Mouse (Mus musculus): ENCODE data around the gene Ccm2l. TPM values are rescaled to one million over a fixed set of nuclear protein-coding genes. Genes with fewer than 3 reads are reported as not detected.

The Ccm2l gene
- polyA plus RNA-seq, 1 experiment from 2014 or later = 2.0 TPM

DNA sequence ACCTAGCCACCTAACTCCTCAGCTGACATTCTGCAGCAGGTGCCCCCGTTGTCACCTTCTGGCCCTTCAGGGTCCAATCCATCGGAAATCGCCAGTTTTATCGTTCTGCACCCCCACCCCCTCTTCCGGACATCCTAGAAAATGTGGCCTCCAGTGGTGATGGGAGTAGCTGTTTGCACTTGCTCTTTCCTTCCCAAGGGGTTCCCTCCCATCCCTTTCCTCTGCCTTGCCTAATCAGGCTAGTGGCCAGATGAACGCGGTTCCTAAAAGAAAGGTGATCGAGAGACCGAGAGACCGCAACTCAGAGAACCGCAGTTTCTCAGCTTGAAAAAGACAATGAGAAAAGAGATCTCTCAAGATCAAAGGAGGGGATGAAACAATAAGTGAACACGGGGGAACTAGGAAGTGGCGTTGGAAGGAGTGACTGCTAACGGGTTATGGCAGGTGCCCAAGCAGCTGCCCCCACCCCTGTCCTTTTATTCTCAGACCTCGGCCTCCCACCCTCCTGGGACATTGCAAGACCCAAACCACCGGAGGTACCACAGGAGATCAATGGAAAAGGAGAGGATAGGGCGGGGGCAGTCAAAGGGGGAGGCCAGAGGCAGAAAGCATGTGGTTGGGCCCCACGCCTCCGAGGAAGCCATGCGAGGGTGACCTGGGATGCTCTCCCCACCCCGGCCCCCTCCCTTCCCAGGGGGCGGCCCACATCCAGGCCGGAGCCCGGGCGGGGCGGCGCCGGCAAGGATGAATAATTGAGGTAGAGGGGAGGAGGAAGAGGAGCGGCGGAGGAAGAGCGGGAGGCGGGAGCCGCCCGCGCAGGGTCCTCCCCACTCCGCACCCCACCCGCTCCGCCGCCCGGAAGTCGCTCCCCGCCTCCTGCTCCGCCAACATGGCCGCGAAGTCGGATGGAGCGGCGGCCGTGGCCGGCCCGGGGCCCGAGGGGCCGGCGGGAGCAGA lies 34.4 kb upstream of the Ccm2l start, which contains the start of gene Xkr7:
Xkr7 (plus strand) TSS at position 727 of the 957 bp plus-strand sequence.
- ATAC-seq (replicated peaks; ENCODE audit: low FRiP score) (no peak), DNase-seq (ENCODE audit: low spot score) (no peak)
- H3K9ac ChIP-seq (ENCODE audit: low read depth, low read length) = no peak within 1 kb of the TSS
- 3% methylated on average over 45 of the region's 54 CpGs for WGBS
- H3K4me1 ChIP-seq (replicated peaks; ENCODE audit: control insufficient read depth, insufficient read depth, low read length) = peaks cover 5% of the 10 kb centered on the region; the same call in 1 of the 2 replicates
- no peaks in the 10 kb centered on the region for H3K9me3 ChIP-seq (ENCODE audit: control insufficient read depth, low read length)
- H3K4me3 ChIP-seq (ENCODE audit: low read depth, low read length) = peak within 1 kb of the TSS; percentile 46
- H3K27ac ChIP-seq (ENCODE audit: low read depth, low read length) = no peak within 1 kb of the TSS
- H3K36me3 ChIP-seq (ENCODE audit: control insufficient read depth, insufficient read depth, low read length) = no peaks in the 10 kb centered on the region
- H3K4me2 ChIP-seq = peak within 1 kb of the TSS; percentile 84
- peaks cover 60% of the 10 kb centered on the region for H3K27me3 ChIP-seq (replicated peaks; ENCODE audit: control insufficient read depth, insufficient read depth, low read length)

DNA sequence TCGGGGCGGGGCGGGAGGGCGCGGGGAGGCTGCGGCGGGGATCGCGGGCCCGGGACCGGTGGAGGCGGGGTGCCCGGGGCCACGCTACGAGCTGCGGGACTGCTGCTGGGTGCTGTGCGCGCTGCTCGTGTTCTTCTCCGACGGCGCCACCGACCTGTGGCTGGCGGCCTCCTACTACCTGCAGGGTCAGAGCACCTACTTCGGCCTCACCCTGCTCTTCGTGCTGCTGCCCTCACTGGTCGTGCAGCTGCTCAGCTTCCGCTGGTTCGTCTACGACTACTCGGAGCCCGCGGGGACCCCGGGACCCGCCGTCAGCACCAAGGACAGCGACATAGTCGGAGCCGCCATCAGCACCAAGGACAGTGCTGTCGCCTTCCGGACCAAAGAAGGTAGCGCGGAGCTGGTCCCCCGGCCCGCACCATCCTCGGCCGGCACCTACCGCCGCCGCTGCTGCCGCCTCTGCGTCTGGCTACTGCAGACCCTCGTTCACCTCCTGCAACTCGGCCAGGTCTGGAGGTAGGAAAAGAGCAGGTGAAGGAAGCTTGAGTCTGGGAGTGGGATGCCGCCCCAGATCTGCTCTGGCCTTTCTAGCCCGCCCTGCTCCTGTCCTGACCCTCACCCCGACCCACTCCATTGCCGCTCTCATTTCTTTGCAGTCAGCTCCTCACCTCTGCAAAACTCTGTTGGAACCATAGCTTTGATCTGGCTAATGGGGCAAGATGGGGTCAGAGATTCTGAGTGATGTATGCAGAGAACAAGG lies 33.5 kb upstream of the Ccm2l start:
- ATAC-seq (replicated peaks; ENCODE audit: low FRiP score) = peak; percentile 45; the same call in 1 of the 2 replicates

DNA sequence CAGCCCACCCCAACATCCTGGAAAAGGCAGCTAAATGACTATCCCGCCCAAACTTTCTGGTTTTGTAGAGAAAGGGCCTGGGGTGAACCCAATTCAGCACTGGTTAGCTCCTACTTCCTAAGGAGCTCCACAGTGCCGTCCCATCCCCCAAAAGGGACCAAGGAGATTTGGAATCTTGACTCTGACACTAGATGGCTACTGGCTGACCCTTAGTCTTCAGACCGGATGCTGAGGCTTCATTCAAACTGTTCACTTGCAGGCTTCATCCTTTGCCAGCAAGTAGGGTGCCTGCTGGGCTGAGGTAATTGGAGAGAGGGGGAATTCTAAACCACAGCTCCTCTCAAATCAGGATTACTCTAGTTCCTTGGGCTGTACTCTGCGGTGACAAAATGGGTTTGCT lies 32.8 kb upstream of the Ccm2l start:
- Histone ChIP-seq H3K27me3 (replicated peaks; ENCODE audit: control insufficient read depth, insufficient read depth, low read length) (peaks cover 60% of the 10 kb centered on the region), H3K4me2 (no peak overlapping the region), H3K9ac (ENCODE audit: low read depth, low read length) (no peak overlapping the region), H3K9me3 (ENCODE audit: control insufficient read depth, low read length) (no peaks in the 10 kb centered on the region), H3K4me3 (ENCODE audit: low read depth, low read length) (no peak overlapping the region), H3K27ac (ENCODE audit: low read depth, low read length) (no peak overlapping the region), H3K36me3 (ENCODE audit: control insufficient read depth, insufficient read depth, low read length) (no peaks in the 10 kb centered on the region), H3K4me1 (replicated peaks; ENCODE audit: control insufficient read depth, insufficient read depth, low read length) (peaks cover 5% of the 10 kb centered on the region; the same call in 1 of the 2 replicates)
- 18% methylated on average over 4 of the region's 4 CpGs for WGBS
- no peak for ATAC-seq (replicated peaks; ENCODE audit: low FRiP score)
- DNase-seq (ENCODE audit: low spot score) = no peak

More for the DNA sequence above, 33.5 kb upstream of the Ccm2l start:
- Histone ChIP-seq H3K36me3 (ENCODE audit: control insufficient read depth, insufficient read depth, low read length) (no peaks in the 10 kb centered on the region), H3K9ac (ENCODE audit: low read depth, low read length) (no peak overlapping the region), H3K27ac (ENCODE audit: low read depth, low read length) (no peak overlapping the region), H3K4me2 (peak overlapping the region; percentile 84), H3K4me1 (replicated peaks; ENCODE audit: control insufficient read depth, insufficient read depth, low read length) (peaks cover 5% of the 10 kb centered on the region; the same call in 1 of the 2 replicates), H3K4me3 (ENCODE audit: low read depth, low read length) (peak overlapping the region; percentile 46), H3K27me3 (replicated peaks; ENCODE audit: control insufficient read depth, insufficient read depth, low read length) (peaks cover 59% of the 10 kb centered on the region), H3K9me3 (ENCODE audit: control insufficient read depth, low read length) (no peaks in the 10 kb centered on the region)
- peak; percentile 91 for DNase-seq (ENCODE audit: low spot score)
- 3% methylated on average over 54 of the region's 58 CpGs for WGBS

DNA sequence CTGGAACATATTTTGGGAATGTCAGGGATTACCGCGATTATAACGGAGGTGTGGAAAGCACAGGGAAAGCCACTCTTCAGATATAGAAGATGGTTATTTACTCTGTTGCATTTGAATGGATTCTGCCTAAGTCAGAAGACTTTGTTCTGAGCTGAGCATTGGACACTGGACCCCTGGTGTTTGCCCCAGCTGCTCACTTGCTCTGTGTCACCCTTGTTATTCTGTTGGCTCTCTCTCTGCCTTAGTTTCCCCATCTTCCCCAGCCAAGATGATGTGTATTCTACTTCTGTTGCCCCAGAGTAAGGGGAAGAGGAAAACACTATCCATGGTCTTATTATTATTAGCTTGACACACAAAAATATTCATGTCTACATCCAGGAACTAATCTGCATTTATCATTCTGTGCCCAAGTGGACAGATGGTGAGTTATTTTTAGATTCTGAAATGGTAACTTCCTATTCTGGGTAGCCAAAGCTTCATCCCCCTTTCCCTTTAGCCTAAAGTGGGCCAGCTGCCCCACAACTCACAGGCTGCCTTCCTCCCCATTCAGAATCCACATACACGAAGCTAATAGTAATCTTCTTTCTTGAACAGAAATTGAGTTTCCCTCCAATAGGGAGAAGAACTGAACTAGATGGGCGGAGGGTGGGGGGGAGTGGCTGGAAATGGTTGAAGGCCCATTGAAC lies 32.1 kb upstream of the Ccm2l start:
- ATAC-seq (replicated peaks; ENCODE audit: low FRiP score) (no peak), DNase-seq (ENCODE audit: low spot score) (no peak)
- 61% methylated on average over 5 of the region's 5 CpGs for WGBS
- no peaks in the 10 kb centered on the region for H3K9me3 ChIP-seq (ENCODE audit: control insufficient read depth, low read length)
- H3K9ac ChIP-seq (ENCODE audit: low read depth, low read length) = no peak overlapping the region
- H3K27me3 ChIP-seq (replicated peaks; ENCODE audit: control insufficient read depth, insufficient read depth, low read length) = peaks cover 61% of the 10 kb centered on the region
- H3K4me1 ChIP-seq (replicated peaks; ENCODE audit: control insufficient read depth, insufficient read depth, low read length) = peaks cover 5% of the 10 kb centered on the region; the same call in 1 of the 2 replicates
- no peak overlapping the region for H3K27ac ChIP-seq (ENCODE audit: low read depth, low read length)
- H3K4me2 ChIP-seq = no peak overlapping the region
- H3K4me3 ChIP-seq (ENCODE audit: low read depth, low read length) = no peak overlapping the region
- no peaks in the 10 kb centered on the region for H3K36me3 ChIP-seq (ENCODE audit: control insufficient read depth, insufficient read depth, low read length)

- WGBS = 11% methylated on average over 2 of the region's 2 CpGs
- peaks cover 36% of the 10 kb centered on the region for H3K27me3 ChIP-seq (replicated peaks; ENCODE audit: control insufficient read depth, insufficient read depth, low read length)
These were observed 29.1 kb upstream of the Ccm2l start for GRCm38 (mm10) chr2:153036690-153037089.

DNA sequence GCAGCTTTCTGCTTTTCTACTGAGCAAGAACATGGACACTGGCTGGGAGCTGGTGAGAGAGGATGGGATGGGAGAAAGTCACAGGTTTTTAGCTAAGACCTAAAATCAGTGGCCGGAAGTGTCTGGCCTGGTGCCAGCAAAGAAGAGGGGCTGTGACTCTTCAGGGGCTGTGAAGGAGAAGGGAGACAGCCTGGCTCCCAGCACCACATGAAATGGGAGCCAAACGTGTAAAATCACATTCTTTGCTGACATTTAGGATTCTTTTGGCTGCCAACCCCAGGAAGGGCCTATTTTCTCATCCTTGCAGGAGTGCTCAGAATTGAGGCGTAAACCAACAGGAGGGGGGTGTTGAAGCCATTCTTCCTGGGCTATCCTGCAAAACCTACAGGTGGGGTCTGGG lies 21.9 kb upstream of the Ccm2l start:
- no peak for ATAC-seq (replicated peaks; ENCODE audit: low FRiP score)
- no peaks in the 10 kb centered on the region for H3K9me3 ChIP-seq (ENCODE audit: control insufficient read depth, low read length)
- no peak overlapping the region for H3K4me3 ChIP-seq (ENCODE audit: low read depth, low read length)
- no peak overlapping the region for H3K9ac ChIP-seq (ENCODE audit: low read depth, low read length)
- no peaks in the 10 kb centered on the region for H3K27me3 ChIP-seq (replicated peaks; ENCODE audit: control insufficient read depth, insufficient read depth, low read length)
- 53% methylated on average over 3 of the region's 3 CpGs for WGBS
- no peak overlapping the region for H3K27ac ChIP-seq (ENCODE audit: low read depth, low read length)
- H3K4me1 ChIP-seq (replicated peaks; ENCODE audit: control insufficient read depth, insufficient read depth, low read length) = no peaks in the 10 kb centered on the region
- H3K4me2 ChIP-seq = no peak overlapping the region
- DNase-seq (ENCODE audit: low spot score) = no peak
- H3K36me3 ChIP-seq (ENCODE audit: control insufficient read depth, insufficient read depth, low read length) = no peaks in the 10 kb centered on the region

More at GRCm38 (mm10) chr2:153036690-153037089, 29.1 kb upstream of the Ccm2l start:
- Histone ChIP-seq H3K4me3 (ENCODE audit: low read depth, low read length) (no peak overlapping the region), H3K4me2 (no peak overlapping the region), H3K4me1 (replicated peaks; ENCODE audit: control insufficient read depth, insufficient read depth, low read length) (peaks cover 4% of the 10 kb centered on the region; the same call in 1 of the 2 replicates), H3K9ac (ENCODE audit: low read depth, low read length) (no peak overlapping the region), H3K27ac (ENCODE audit: low read depth, low read length) (no peak overlapping the region), H3K9me3 (ENCODE audit: control insufficient read depth, low read length) (no peaks in the 10 kb centered on the region), H3K36me3 (ENCODE audit: control insufficient read depth, insufficient read depth, low read length) (no peaks in the 10 kb centered on the region)
- DNase-seq (ENCODE audit: low spot score) (no peak), ATAC-seq (replicated peaks; ENCODE audit: low FRiP score) (no peak)

DNA sequence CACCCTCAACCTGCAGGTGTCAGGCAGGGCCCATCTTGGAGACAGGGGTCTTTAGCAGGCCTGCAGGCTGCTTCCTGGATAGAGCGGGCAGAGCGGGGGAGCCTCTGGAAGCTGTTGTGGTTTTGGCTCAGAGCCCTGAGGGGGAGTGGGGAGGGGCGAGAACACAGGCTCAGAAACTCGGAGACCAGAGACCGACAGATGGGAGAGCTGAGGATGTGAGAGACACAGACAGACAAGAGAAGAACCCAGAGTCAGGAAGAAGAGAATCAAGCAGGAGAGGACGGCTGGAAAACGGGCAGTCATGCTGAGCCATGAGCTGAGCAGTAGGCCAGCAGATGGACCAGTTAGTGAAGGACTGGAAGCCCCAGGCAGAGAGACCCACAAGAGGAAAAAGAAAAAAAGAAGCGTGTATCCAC lies 19.9 kb upstream of the Ccm2l start:
- Histone ChIP-seq H3K4me1 (replicated peaks; ENCODE audit: control insufficient read depth, insufficient read depth, low read length) (no peaks in the 10 kb centered on the region), H3K27ac (ENCODE audit: low read depth, low read length) (no peak overlapping the region), H3K36me3 (ENCODE audit: control insufficient read depth, insufficient read depth, low read length) (no peaks in the 10 kb centered on the region), H3K27me3 (replicated peaks; ENCODE audit: control insufficient read depth, insufficient read depth, low read length) (0 out of 2 replicates have a peak, but pooled peaks cover 1% of the 10 kb centered on the region), H3K9me3 (ENCODE audit: control insufficient read depth, low read length) (no peaks in the 10 kb centered on the region), H3K9ac (ENCODE audit: low read depth, low read length) (no peak overlapping the region), H3K4me3 (ENCODE audit: low read depth, low read length) (no peak overlapping the region), H3K4me2 (no peak overlapping the region)
- WGBS = 27% methylated on average over 8 of the region's 8 CpGs
- ATAC-seq (replicated peaks; ENCODE audit: low FRiP score) = no peak
- no peak for DNase-seq (ENCODE audit: low spot score)

DNA sequence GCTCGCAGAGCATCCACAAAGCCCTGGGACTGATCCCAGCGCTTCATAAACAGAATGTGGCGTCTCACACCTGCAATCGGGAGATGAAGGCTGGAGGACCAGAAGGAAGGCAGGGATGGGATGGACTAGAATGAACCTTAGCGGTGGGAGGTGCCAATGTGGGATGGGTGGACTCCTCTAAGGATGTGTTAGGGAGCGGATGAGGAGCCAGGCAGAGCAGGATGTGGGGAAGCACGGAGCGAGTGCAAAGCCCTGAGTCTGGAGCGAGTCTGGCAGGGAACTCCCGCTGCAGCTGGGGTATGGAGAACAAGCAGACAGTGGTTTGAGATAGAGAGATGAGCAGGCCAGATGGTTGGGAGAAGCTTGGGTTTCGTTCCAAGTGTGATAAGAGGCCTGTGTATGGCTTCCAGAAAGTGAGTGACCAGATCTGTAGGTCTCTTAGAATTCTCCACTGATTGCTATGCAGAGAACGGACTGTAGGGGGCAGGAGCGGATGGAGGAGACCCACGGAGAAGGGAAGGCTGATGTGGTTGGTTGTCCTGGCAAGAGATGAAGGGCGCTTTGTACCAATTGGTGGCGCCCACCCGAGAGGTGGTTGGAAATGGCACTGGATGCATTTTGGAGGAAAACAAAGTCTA lies 17.8 kb upstream of the Ccm2l start:
- Histone ChIP-seq H3K4me1 (replicated peaks; ENCODE audit: control insufficient read depth, insufficient read depth, low read length) (no peaks in the 10 kb centered on the region), H3K4me2 (no peak overlapping the region), H3K36me3 (ENCODE audit: control insufficient read depth, insufficient read depth, low read length) (no peaks in the 10 kb centered on the region), H3K27ac (ENCODE audit: low read depth, low read length) (no peak overlapping the region), H3K27me3 (replicated peaks; ENCODE audit: control insufficient read depth, insufficient read depth, low read length) (peaks cover 20% of the 10 kb centered on the region), H3K9me3 (ENCODE audit: control insufficient read depth, low read length) (no peaks in the 10 kb centered on the region), H3K9ac (ENCODE audit: low read depth, low read length) (no peak overlapping the region), H3K4me3 (ENCODE audit: low read depth, low read length) (no peak overlapping the region)
- no peak for ATAC-seq (replicated peaks; ENCODE audit: low FRiP score)
- no peak for DNase-seq (ENCODE audit: low spot score)
- WGBS = 39% methylated on average over 17 of the region's 17 CpGs

Data from liver, embryonic 11.5 days (tissue).